Mouse (Mus musculus): ENCODE results near the gene Map2k6.

Gene Map2k6

GRCm38 (mm10) chr11:110450091-110450757 lies 51.3 kb downstream of the Map2k6 start:
- no peak for DNase-seq (ENCODE audit: extremely low spot score, low spot score)

DNA sequence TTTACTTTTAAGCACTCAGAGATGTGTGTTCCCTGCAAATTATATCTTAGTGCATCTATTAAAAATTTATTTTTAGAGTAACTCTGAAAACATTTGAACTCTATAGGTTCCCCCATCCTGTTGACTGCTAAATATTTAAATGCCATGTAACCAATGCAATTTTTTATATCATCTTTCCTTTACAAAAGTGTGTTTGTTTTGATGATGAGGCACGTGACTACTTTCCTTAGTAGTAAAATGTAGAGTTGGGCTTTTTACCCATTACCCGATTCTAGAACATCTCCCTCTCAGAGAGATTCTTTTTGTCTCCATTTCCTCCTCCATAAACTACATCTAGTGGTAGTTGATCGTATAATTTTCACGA lies 51.8 kb downstream of the Map2k6 start:
- no peak for DNase-seq (ENCODE audit: extremely low spot score, low spot score)

DNA sequence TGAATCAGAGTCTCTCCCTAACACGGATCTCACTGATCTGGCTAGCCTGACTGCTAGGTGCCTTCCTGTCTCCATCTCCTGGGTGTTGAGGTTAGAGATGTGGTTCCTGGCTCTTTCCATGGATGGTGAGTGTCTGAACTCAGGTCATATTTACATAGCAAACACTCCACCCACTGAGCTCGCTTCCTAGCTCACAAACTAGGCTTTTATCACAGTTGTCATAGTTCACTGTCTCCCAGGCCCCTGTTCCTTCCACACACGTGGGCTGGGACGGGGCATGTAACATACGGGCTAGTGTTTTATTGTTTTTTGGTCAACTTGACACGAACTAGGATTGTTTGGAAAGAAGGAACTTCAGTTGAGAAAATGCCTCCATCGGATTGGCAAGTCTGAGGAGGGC lies 52.7 kb downstream of the Map2k6 start:
- DNase-seq (ENCODE audit: extremely low spot score, low spot score), result no peak

DNA sequence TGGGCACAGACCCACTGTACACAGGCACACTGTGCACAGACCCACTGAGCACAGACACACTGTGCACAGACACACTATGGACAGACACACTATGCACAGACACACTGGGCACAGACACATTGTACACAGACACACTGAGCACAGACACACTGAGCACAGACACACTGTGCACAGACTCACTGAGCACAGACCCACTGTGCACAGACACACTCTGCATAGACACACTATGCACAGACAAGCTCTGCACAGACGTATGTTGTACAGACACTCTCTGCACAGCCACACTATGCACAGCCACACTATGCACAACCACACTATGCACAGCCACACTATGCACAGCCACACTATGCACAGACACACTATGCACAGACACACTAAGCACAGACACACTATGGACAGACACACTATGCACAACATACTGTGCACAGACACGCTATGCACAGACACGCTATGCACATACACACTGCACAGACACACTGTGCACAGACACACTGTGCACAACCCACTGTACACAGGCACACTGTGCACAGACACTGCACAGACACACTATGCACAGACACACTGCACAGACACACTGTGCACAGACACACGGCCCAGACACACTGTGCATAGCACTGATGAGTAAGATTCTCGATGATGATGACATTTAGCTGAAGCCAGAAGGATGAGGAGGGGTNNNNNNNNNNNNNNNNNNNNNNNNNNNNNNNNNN lies 54.7 kb downstream of the Map2k6 start:
- DNase-seq (ENCODE audit: extremely low spot score, low spot score), result no peak

DNA sequence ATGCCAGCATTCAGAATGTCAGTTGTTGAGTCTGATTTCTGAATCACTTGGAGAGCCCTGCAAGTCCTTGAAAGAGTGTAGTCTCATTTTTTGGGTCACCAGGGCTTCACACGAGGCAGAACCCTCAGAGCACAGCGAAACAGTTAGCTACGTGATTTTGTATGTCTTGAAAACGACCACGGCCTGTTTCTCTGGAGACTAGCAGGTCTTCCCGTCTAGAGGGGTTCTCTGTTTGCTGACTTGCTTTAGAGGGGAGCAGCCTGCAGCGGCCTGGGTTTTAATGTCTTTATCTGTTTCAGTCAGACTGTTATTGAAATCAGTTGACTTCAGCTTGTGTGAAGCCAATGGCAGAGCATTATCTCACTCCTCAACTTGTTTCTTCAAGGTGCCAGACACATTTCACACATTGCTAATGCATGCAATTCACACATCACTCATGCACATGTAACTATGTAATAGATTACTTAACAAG lies 58.6 kb downstream of the Map2k6 start:
- no peak for DNase-seq (ENCODE audit: extremely low spot score, low spot score)

DNA sequence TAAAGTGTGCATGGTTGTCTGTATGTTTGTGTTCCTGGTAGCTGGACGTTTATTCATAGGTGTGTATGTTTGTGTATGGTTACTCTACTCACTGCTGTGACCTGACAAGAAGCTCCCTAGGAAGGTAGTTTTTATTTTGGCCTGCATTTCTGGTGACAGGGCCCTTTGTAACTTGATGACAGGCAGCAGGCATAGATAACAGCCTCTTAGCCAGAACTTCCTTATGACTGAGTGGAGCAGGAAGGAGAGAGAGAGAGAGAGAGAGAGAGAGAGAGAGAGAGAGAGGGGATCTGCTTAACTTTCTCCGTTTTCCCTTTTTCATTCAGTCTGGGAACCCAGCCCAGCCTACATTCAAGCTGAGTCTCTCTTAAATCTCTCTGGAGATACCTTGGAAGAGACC lies 61.6 kb downstream of the Map2k6 start:
- no peak for DNase-seq (ENCODE audit: extremely low spot score, low spot score)

GRCm38 (mm10) chr11:110461560-110462331 lies 62.8 kb downstream of the Map2k6 start:
- no peak for DNase-seq (ENCODE audit: extremely low spot score, low spot score)

- DNase-seq (ENCODE audit: extremely low spot score, low spot score), result no peak
Measured at GRCm38 (mm10) chr11:110462975-110463578, 64.2 kb downstream of the Map2k6 start.

GRCm38 (mm10) chr11:110463801-110464200 lies 64.9 kb downstream of the Map2k6 start:
- DNase-seq (ENCODE audit: extremely low spot score, low spot score), result no peak

GRCm38 (mm10) chr11:110469054-110469453 lies 70.1 kb downstream of the Map2k6 start:
- no peak for DNase-seq (ENCODE audit: extremely low spot score, low spot score)

DNA sequence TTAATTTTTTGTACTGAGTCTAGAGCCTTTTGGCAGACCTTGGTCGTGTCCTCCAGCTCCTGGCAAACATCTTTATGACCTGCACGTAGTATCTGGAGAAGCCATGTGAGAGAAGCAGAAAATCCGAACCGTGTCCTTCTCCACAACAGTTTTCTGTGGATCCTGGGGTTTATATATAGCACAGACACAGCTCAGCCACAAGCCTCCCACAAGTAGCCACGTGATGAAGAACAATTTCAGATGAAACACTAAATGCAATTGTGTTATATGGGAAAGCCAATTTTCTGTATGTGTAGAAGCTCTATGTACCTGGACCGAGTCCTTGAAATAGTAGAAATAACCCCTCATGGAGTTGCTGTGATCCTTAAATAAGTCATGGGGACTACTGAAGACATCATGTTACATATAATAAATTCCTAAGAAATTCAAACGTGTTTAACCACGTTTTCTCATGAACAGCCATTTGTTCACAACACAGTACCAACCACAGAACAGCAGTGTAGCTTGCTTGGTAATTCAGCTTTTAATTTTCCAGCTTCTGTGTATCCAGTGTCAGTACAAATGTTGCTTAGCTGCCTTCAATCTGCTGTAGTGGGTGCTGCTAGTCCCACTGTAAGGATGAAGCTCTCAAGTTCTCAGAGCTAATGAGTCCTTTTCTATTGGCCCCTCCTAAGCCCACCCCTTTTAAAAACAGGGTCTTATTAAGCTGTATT lies 71.8 kb downstream of the Map2k6 start:
- no peak for DNase-seq (ENCODE audit: extremely low spot score, low spot score)

- DNase-seq (ENCODE audit: extremely low spot score, low spot score), result no peak
Measured at GRCm38 (mm10) chr11:110471362-110471761, 72.4 kb downstream of the Map2k6 start.

GRCm38 (mm10) chr11:110472078-110472477 lies 73.2 kb downstream of the Map2k6 start:
- DNase-seq (ENCODE audit: extremely low spot score, low spot score), result no peak

DNA sequence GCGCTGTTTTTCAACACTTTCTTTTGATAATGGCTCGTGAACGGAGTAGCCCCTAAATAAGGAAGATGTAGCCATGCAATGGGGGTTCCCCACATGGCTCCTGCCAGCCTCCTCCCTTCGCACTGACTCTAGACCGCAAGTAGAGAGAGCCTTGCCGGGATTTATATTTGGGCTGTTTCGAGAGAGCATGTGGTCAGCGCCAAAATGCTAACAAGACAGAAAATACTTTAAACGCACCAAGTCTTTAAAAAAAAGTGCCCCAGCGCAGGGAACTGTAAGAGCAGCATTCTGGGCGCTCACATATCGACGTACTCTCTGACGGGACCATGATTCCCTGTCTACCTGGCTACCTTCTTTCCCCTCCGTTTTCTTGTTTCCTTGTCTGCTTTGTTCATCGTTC lies 74.6 kb downstream of the Map2k6 start:
- no peak for DNase-seq (ENCODE audit: extremely low spot score, low spot score)

- DNase-seq (ENCODE audit: extremely low spot score, low spot score), result no peak
Measured at GRCm38 (mm10) chr11:110476361-110477151, 77.6 kb downstream of the Map2k6 start.

DNA sequence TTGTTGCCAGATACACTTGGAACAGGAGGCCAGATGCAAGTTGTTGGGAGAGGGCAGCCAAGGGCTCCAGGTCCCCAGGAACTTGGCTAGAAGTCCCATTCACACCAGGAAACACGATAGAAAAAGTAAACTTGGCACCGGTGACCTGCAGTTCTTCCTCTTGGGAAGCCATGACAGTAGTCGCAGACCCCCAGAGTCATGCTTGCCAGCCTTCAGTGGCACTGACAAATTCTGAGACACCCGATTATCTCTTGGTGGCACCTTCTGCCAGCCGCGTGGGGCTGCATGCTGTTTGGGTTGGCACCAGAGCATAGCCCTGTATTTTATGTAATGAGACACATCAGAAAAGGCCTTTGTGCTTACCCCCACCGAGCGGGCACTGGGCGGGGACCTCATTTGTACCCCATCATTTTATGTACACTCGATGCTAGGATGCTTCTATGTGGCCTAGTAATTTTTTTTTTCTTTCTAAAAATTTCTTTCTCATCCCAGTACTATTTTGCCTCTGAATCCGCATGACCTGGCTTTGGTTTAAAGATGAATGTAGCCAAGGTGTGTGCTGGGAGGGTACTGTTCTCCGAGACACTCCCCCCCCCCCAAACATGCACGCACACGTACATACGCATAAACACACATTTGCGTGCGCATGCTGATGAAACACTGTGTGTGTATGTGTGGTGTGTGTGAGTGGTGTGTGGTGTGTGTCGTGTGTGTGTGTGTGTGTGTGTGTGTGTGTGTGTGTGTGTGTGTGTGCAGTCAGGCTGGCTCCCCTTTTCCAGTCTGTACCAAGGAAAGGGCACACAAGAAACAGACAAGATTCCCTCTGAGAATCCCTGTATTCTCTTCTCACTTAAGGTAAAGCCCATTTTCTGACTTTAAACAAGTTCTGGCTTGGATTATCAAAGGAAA lies 79.3 kb downstream of the Map2k6 start:
- DNase-seq (ENCODE audit: extremely low spot score, low spot score), result no peak

- DNase-seq (ENCODE audit: extremely low spot score, low spot score), result peak; percentile 57
Measured at GRCm38 (mm10) chr11:110478978-110479384, 80.1 kb downstream of the Map2k6 start.

DNA sequence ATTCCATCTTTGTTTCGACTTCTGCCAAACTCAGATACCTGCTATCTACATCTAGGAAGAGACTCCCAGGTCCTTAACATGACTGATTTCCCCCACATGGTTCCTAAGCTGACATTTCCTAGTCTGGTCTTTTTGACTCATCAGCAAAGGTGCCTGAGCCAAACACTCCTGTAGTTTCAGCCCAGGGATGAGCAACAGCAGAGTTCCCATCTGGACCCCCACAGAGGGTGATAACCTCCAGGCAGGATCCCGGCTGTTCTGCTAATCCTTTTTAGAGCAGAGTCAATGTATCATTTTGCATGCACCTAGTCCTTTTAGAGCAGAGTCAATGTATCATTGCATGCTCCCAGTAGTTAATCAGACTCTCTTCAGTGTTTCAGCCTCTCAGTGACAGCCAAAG lies 82.5 kb downstream of the Map2k6 start:
- no peak for DNase-seq (ENCODE audit: extremely low spot score, low spot score)

GRCm38 (mm10) chr11:110482176-110482575 lies 83.3 kb downstream of the Map2k6 start:
- DNase-seq (ENCODE audit: extremely low spot score, low spot score), result no peak
